Mouse (Mus musculus): Measurements from ENCODE around the gene Faap20.
"Not testable (repeated sequence)": the region's sequence is repeated elsewhere in the genome, so short reads cannot be mapped to it uniquely, and the experiment has no call there.

Faap20 gene

GRCm38 (mm10) chr4:155248054-155248453 is 1.5 kb upstream of the Faap20 start:
- DNase-seq (ENCODE audit: low spot score in 2 of 2): not testable (repeated sequence)

GRCm38 (mm10) chr4:155249257-155249647 is 350 bp upstream of the Faap20 start:
- DNase-seq (ENCODE audit: low spot score in 2 of 2): peak; percentile 91 to 92

DNA sequence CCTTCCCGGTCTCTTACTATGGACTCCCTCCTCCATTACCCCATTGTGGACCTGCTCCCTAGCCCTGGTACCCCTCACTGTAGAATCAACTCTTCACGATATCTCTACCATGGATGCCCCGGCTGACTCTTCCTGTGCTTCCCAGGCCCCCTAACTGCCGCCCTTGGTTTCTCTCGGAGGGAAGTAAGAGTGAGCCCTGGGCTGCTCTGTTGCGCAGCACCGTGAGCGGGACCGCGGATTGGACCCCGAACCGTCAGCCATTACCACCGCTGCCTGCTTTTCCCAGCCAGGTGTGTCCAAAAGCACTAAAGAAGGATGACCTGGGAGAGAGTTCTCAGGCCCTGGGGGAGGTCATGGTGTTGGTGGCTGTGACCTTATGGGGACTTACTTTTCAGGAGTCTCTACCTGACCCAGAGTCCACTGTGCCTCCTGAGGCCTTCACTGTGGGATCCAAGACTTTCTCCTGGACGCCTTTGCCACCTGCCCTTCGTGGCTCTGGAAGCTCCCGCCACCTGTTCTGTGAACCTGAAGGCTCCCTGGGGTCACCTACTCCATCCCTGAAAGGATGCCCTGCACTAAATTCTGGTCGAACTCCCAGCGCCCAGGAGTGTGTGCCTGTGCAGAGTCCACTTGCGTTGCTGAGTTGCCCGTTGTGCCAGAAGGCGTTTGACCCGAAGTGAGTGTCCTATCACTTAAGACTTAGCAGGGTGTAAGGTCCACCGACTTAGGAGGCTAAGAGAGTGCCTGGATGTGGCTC is 937 bp downstream of the Faap20 start:
- DNase-seq (ENCODE audit: low spot score in 2 of 2): peak in 1 of 2 experiments; percentile 25

DNA sequence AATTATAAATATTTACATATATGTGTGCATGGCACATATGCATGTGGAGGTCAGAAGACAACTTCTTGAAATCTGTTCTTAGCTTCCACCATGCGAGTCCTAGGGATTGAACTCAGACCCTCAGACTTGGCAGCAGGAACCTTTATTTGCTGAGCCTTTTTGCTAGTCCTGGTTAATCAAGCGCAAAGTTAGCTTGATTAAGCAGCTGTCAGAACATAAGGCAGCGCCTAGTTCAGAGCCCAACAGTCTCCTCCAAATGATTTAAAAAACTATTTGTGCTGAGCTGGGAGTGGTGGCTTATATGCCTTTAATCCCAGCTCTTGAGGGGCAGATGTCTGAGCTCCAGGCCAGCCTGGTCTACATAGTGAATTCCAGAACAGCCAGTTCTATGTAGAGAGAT is 1.5 kb downstream of the Faap20 start:
- no peak for DNase-seq (ENCODE audit: low spot score in 2 of 2)

DNA sequence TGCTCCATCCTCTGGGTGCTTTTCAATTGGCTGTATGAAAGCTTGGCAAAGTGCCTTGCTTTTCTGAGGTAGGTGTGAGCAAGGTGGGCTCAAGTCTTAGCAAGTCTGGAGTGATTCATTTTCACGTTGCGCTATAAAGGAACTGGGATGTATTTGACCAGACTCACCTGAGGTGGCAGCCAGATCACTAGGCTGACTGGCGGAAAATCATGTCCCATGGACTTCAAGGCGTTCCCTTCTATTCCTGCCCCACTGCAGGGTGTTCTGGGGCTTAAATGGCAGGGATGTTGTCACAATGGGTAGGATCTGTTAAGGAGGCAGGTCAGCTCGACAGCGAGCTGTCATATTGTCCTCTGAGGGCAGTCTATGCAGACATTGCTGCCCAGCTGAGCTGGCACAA is 2.7 kb downstream of the Faap20 start:
- DNase-seq (ENCODE audit: low spot score in 2 of 2): no peak

GRCm38 (mm10) chr4:155264521-155265321 is 15.1 kb downstream of the Faap20 start:
- DNase-seq (ENCODE audit: low spot score in 2 of 2): no peak

DNA sequence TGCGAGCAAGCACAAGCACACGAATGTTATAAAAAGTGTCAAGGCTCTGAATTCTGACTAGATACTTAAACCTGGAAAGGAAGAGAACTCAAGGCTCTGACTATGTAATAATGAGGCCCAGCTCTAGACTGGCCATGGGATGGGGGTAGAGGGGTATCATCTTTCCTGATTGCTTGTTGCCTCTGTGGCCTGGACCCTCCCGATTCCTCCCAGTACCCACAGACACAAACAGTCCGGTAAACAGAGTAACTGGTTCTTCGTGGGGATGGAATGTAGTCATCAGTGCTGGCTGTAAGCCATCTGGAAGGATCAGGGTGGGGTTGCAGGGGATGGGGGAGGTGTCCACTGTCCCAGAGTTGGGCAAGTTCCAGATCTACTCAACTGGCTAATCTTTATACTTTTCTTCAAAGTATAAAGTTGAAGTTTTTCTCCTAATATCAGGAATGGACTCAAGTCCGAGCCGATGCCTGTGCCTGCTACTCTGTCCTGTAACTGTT is 17.5 kb downstream of the Faap20 start:
- peak in 1 of 2 experiments; percentile 19 for DNase-seq (ENCODE audit: low spot score in 2 of 2)

GRCm38 (mm10) chr4:155267639-155268175 is 18.1 kb downstream of the Faap20 start:
- no peak for DNase-seq (ENCODE audit: low spot score in 2 of 2)

- DNase-seq (ENCODE audit: low spot score in 2 of 2): peak; percentile 57 to 69
These were observed 18.8 kb downstream of the Faap20 start for GRCm38 (mm10) chr4:155268382-155268781.

DNA sequence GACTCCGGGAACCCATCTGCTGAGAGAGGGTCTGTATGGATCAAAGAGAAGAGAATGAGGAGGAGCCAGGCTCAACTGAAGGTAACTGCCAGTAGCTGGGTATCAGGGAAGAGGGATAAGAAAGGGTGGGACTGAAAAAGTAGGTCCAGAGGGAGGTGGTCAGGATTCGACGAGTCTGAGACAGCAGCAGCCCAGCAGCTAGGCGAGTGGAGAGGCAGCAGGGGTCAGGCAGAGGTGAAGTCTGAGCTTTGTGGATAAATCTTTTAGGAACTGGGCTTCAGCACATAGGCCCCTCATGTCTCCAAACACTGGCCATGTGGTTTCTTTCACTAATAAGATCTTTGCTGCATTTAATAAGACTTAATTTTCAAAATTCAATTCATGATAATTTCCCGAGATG is 24.8 kb downstream of the Faap20 start:
- no peak for DNase-seq (ENCODE audit: low spot score in 2 of 2)

- DNase-seq (ENCODE audit: low spot score in 2 of 2): no peak
These were observed 25.2 kb downstream of the Faap20 start for GRCm38 (mm10) chr4:155274851-155275250.

- DNase-seq (ENCODE audit: low spot score in 2 of 2): no peak
These were observed 28.4 kb downstream of the Faap20 start for GRCm38 (mm10) chr4:155277963-155278362.

GRCm38 (mm10) chr4:155279054-155279453 is 29.5 kb downstream of the Faap20 start:
- DNase-seq (ENCODE audit: low spot score in 2 of 2): no peak

DNA sequence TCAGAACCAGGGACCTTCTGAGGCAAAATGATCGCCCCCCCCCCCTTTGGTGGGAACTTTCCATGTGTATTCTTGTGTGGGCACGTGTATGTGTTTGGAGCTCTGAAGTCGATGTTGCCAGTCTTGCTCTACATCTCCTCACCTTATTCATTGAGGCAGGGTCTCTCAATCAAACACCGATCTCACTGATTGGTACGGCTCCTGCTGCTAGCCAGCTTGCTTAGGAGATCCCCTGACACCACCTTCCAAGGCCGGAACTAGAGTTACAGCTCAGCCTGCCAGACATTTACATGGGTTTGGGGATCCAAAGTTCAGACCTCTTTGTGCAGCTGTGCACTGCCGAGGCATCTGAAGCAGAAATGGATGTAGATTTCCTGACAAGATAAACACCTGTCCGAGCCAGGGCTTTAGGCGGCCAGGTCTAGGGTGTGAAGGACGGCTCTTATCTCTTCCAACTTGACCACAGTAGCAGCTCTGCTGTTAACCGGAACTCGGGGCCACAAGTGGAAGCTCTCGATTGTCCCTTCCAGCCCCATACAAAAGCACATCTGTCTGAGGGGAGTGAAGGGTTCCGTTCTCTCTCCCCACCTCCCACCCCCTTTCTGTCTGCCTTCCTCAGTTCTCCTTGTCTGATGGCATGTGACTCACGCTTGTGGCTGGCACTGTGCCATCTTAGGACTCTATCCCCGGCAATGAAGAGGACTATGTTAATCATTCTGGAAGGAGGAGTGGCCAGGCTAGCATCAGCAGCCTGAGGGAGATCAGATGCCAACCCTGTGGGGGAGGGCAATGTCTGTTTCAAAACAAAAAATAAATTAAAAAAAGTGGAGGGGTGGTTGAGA is 30.5 kb downstream of the Faap20 start:
- no peak for DNase-seq (ENCODE audit: low spot score in 2 of 2)

- DNase-seq (ENCODE audit: low spot score in 2 of 2): no peak
These were observed 31.1 kb downstream of the Faap20 start for GRCm38 (mm10) chr4:155280768-155281121.

GRCm38 (mm10) chr4:155281227-155281626 is 31.6 kb downstream of the Faap20 start:
- DNase-seq (ENCODE audit: low spot score in 2 of 2): no peak

DNA sequence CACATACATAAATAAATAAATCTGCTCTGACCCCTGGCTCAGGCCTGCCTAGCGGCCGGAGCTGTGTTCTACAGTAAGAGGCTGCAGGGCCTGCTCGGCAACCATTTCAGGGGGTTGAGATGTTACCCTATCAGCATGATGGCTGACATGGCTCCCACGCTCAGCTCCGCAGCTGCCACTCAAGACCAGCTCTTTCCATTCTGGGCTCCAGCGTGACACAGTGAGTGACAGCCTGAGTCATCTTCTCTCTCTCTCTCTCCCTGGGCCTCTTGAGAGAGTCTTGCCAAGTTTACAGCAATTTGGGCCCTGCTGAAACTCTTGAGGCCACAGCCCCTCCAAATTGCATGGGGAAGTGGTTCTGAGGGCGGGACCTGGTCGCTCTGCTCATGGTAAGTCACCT is 32.0 kb downstream of the Faap20 start:
- DNase-seq (ENCODE audit: low spot score in 2 of 2): no peak

DNA sequence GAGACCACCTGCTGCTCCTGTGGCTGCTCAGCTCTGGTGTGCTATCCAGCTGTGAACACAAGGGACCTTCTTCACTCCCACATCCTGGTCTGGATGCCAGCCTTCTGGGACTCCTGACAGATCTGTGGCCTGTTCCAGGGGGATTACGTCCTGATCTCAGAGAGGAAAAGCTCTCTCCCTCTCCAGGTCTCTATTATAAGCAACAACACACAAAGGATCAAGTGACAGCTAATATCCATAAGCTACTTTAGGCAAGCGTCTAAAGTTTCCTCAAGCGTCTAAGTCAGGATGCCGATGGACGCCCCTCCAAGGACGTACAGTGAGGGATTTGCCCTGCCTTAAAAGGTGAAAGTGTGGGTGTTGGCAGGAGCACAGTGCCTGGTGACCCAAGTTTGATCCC is 32.6 kb downstream of the Faap20 start:
- no peak for DNase-seq (ENCODE audit: low spot score in 2 of 2)

DNA sequence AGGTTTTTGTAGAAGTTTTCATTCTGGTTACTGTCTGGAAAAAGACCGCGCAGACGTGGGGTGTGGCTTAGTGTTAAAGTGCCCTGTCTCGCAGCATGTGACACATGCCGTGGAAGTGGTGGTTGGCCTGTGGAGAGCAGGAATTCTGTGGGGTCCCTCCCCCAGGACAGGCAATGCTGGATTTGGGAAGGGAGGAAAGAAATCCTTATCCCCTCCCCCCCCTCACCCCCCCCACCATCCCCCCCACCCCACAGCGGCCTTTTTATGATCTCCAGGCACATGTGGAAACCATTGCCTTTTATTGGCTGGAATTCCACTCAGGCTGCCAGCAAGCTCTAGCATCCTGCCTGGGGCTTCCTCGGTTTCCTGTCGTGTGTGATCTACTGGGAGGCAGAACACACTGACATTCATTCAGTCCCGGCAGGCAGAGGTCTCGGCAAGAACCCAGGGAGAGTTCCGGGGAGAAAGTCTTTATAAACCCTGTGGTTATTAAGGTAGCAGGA is 33.5 kb downstream of the Faap20 start:
- DNase-seq (ENCODE audit: low spot score in 2 of 2): no peak

GRCm38 (mm10) chr4:155283585-155283984 is 34.0 kb downstream of the Faap20 start:
- no peak for DNase-seq (ENCODE audit: low spot score in 2 of 2)

- DNase-seq (ENCODE audit: low spot score in 2 of 2): no peak
These were observed 35.1 kb downstream of the Faap20 start for GRCm38 (mm10) chr4:155284521-155285379.

Measured in urinary bladder, postnatal 36 days (tissue).